Mouse (Mus musculus): Measurements from ENCODE around the gene Acer2. TPM values are rescaled to one million over a fixed set of nuclear protein-coding genes. Genes with fewer than 3 reads are reported as not detected.

The Acer2 gene
- total RNA-seq, 2 experiments from 2014 or later, result 1.6 to 2.7 TPM

DNA sequence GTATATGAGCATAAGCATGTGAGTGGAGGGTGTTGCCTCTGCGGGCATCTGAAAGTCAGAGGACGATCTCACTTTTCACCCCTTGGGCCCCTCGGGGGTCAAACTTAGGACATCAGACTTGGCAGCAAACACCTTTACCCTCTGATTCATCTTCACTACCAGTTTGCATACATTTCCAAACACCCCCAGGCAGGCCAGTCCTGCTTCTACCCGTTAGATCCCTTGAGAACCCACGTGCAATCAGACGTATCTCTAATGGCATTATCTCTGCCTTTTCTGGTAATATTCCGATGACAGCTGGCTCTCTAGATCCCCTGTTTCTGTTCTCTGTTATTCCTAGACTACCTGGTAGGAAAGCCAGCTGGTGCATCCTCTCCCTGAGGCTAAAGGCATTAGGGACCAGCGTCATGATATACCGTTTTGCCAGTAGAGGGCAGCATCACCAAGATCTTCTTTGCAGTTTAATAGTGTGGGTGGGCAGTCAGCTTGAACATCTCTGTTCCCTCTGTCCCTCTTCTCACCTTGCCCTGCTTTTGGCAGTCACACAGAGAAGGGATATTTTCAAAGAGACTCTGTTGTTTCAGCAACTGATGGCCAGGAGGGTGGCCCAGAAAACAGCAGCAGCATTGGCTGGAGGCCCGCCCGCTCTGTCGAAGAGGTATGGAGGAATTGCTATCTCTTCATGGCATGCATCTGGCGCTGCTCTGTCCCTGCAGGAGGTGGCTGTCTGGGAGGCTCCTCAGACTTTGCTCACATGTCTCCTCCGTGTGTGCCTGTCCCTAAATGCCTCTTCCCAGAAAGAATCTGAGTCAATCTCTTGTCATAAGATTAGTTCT lies 83.6 kb downstream of the Acer2 start:
- DNase-seq, result peak; percentile 50

DNA sequence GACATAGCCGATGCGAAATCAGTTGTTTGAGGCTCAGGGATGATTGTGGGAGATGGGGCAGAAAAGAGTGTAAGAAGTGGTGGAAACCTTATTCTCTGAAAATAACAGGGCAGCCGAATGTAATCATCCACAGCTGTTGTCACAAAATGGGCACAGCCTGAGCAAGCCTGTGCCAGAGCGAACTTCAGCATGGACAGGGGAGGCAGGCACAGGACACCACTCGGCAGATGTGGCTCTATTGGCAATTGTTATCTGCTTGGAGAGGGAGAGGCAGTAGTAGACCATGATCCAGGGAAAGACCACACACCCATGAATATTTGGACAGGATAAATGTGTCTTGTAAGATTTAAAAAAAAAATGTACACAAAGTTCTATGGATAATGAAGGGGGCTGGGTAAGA lies 103.1 kb downstream of the Acer2 start:
- no peak for DNase-seq

Other genes starting within 250 kb of the Acer2 start
- 10 to 100 TPM; 69.6 to 84.5 TPM for gene Plin2, start 204.3 kb upstream of the Acer2 start, total RNA-seq (2021)
- 10 to 100 TPM; 18.4 to 22.1 TPM for gene Dennd4c, start 125.8 kb upstream of the Acer2 start, total RNA-seq (2021)
- gene Rps6, start 17.0 kb upstream of the Acer2 start, total RNA-seq (2021), result 100 to 1,000 TPM; 634 to 653 TPM

All from gastrocnemius, postnatal 10 days (tissue).